Mouse (Mus musculus): ENCODE measurements around the gene Adad1. TPM values are rescaled to one million over a fixed set of nuclear protein-coding genes. Genes with fewer than 3 reads are reported as not detected.

The Adad1 gene
- polyA plus RNA-seq, 1 experiment from 2014 or later: not detected

DNA sequence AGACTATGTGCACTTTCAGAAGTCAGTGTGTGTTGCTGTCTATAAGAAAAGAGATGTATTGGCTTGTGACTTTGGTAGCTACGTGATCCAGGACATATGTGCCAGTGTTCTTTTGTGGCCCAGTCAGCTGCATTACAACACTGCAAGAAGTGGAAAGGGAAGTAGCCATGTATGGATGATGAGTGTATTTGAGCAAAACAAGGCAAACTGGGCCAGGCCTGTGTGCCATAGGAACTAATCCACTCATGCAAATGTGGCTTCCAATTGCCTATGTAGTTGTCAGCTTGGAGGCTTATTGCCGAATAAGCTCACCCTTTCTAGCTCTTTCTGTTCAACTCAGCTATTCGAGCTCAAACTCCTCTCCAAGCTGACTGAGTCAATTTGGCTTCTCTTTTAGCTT, 75.9 kb downstream of the Adad1 start:
- no peak overlapping the region for H3K4me2 ChIP-seq
- peaks cover 3% of the 10 kb centered on the region; the same call in 1 of the 2 replicates for H3K4me1 ChIP-seq (replicated peaks)
- H3K36me3 ChIP-seq (replicated peaks): no peaks in the 10 kb centered on the region
- H3K27me3 ChIP-seq: no peaks in the 10 kb centered on the region
- no peaks in the 10 kb centered on the region for H3K9me3 ChIP-seq (replicated peaks)
- no peak overlapping the region for H3K27ac ChIP-seq (replicated peaks)
- no peak for ATAC-seq (ENCODE audit: insufficient read depth)
- WGBS (ENCODE audit: insufficient replicate concordance): 52% methylated on average over 3 of the region's 3 CpGs
- no peak overlapping the region for H3K9ac ChIP-seq
- H3K4me3 ChIP-seq (replicated peaks): no peak overlapping the region

DNA sequence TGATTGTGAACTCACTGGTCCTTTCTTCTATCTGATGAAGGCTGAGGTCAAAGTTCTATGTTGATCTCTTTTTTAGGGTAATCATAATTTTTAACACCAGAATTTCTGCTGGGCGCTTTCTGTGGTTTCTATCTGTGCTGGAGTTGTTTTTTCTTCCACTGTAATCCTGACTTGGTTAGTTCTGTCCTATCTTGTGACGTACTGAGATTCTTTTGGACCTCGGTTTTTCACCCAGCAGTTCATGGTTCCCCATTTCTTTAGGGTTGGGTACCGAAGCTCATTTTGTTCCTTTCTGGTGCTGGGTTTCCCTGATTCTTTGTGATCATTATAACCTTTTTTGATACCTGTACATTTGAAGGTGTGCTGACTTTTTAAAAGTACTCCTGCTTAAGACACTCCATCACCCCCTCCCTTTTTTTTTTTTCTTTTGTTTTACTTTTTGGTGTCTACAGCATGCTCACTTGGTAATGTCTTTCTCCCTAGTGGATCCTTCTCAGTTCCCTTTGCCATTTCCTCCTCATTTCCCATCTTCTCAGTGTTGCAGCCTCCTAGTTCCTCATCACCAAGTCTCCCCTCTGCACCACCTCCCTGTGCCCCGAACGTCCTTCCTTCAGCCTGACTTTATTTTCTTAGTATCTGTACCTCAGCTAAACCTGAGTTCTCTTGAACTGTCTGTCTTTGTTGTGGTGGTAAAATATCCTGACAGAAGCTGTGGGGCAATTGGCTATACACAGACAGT, 77.0 kb downstream of the Adad1 start:
- Histone ChIP-seq H3K4me2 (no peak overlapping the region), H3K27me3 (no peaks in the 10 kb centered on the region), H3K9me3 (replicated peaks) (no peaks in the 10 kb centered on the region), H3K27ac (replicated peaks) (no peak overlapping the region), H3K9ac (no peak overlapping the region), H3K4me3 (replicated peaks) (no peak overlapping the region), H3K4me1 (replicated peaks) (peaks cover 3% of the 10 kb centered on the region; the same call in 1 of the 2 replicates), H3K36me3 (replicated peaks) (no peaks in the 10 kb centered on the region)
- WGBS (ENCODE audit: insufficient replicate concordance): 57% methylated on average over 6 of the region's 6 CpGs
- no peak for ATAC-seq (ENCODE audit: insufficient read depth)

DNA sequence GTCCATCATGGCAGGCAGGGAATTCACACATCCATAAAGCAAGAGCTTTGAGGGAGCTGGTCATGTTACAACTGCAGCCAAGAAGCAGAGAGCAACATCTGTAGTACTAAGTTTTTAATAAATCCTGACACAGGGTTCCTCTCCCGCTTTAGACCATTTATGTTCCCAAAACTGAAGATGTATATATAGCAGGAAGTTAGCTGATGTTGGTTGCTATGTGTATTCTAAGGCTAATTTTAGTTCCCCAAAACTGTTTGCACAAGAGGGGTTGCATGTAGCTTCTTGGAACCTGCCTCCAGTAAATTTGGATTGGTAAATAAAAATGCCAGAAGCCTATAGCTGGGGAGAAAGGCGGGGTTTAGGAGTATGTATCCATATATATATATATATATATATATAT, 78.5 kb downstream of the Adad1 start:
- Histone ChIP-seq H3K27ac (replicated peaks) (no peak overlapping the region), H3K9me3 (replicated peaks) (no peaks in the 10 kb centered on the region), H3K9ac (no peak overlapping the region), H3K4me2 (no peak overlapping the region), H3K4me1 (replicated peaks) (peaks cover 3% of the 10 kb centered on the region; the same call in 1 of the 2 replicates), H3K27me3 (no peaks in the 10 kb centered on the region), H3K4me3 (replicated peaks) (no peak overlapping the region), H3K36me3 (replicated peaks) (no peaks in the 10 kb centered on the region)
- ATAC-seq (ENCODE audit: insufficient read depth): no peak
- WGBS (ENCODE audit: insufficient replicate concordance): 44% methylated on average over 2 of the region's 2 CpGs

- Histone ChIP-seq H3K4me2 (no peak overlapping the region), H3K27me3 (no peaks in the 10 kb centered on the region), H3K27ac (replicated peaks) (no peak overlapping the region), H3K36me3 (replicated peaks) (no peaks in the 10 kb centered on the region), H3K9ac (no peak overlapping the region), H3K4me1 (replicated peaks) (peaks cover 3% of the 10 kb centered on the region; the same call in 1 of the 2 replicates), H3K4me3 (replicated peaks) (no peak overlapping the region), H3K9me3 (replicated peaks) (no peaks in the 10 kb centered on the region)
- WGBS (ENCODE audit: insufficient replicate concordance): 23% methylated on average over 1 of the region's 1 CpGs
- no peak for ATAC-seq (ENCODE audit: insufficient read depth)
These were observed 81.7 kb downstream of the Adad1 start for GRCm38 (mm10) chr3:37144979-37145378.

DNA sequence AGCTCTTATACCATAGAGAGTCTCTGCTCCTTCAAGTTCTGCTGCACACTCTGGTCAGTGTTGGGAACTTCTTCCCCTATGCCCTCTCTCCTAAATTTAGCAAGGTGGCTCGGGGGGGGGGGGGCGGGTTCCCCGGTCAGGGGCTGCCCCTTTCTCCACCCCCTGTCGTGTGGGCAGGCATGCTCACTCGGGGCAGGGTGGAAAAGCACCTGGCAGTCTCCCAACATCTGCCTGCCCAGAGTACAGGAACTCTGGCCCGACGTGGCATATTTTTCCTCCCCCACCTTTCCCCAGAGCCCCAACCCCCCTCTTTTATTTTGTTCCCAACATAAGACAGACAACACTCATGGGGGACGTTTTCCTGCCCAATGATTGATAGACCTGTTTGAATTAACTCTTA, 83.1 kb downstream of the Adad1 start:
- 10% methylated on average over 8 of the region's 8 CpGs for WGBS (ENCODE audit: insufficient replicate concordance)

GRCm38 (mm10) chr3:37146810-37147209, 83.5 kb downstream of the Adad1 start:
- Histone ChIP-seq H3K36me3 (replicated peaks) (no peaks in the 10 kb centered on the region), H3K4me1 (replicated peaks) (no peaks in the 10 kb centered on the region), H3K9me3 (replicated peaks) (no peaks in the 10 kb centered on the region), H3K4me3 (replicated peaks) (no peak overlapping the region), H3K4me2 (no peak overlapping the region), H3K9ac (no peak overlapping the region), H3K27ac (replicated peaks) (no peak overlapping the region), H3K27me3 (no peaks in the 10 kb centered on the region)
- WGBS (ENCODE audit: insufficient replicate concordance): 63% methylated on average over 7 of the region's 7 CpGs
- no peak for ATAC-seq (ENCODE audit: insufficient read depth)

More for the DNA sequence above, 83.1 kb downstream of the Adad1 start:
- Histone ChIP-seq H3K27me3 (no peaks in the 10 kb centered on the region), H3K27ac (replicated peaks) (no peak overlapping the region), H3K4me2 (no peak overlapping the region), H3K4me3 (replicated peaks) (no peak overlapping the region), H3K9ac (no peak overlapping the region), H3K36me3 (replicated peaks) (no peaks in the 10 kb centered on the region), H3K4me1 (replicated peaks) (peaks cover 1% of the 10 kb centered on the region; the same call in 1 of the 2 replicates), H3K9me3 (replicated peaks) (no peaks in the 10 kb centered on the region)
- ATAC-seq (ENCODE audit: insufficient read depth): no peak

- H3K9ac ChIP-seq: no peak overlapping the region
- no peaks in the 10 kb centered on the region for H3K9me3 ChIP-seq (replicated peaks)
- no peak overlapping the region for H3K4me3 ChIP-seq (replicated peaks)
- no peak overlapping the region for H3K4me2 ChIP-seq
- ATAC-seq (ENCODE audit: insufficient read depth): no peak
- no peaks in the 10 kb centered on the region for H3K36me3 ChIP-seq (replicated peaks)
- no peaks in the 10 kb centered on the region for H3K27me3 ChIP-seq
- 63% methylated on average over 10 of the region's 10 CpGs for WGBS (ENCODE audit: insufficient replicate concordance)
- peaks cover 39% of the 10 kb centered on the region for H3K4me1 ChIP-seq (replicated peaks)
- no peak overlapping the region for H3K27ac ChIP-seq (replicated peaks)
These were observed 88.9 kb downstream of the Adad1 start for GRCm38 (mm10) chr3:37152274-37152673.

GRCm38 (mm10) chr3:37153004-37153403, 89.7 kb downstream of the Adad1 start:
- H3K4me1 ChIP-seq (replicated peaks): peaks cover 42% of the 10 kb centered on the region
- H3K36me3 ChIP-seq (replicated peaks): no peaks in the 10 kb centered on the region
- H3K27ac ChIP-seq (replicated peaks): no peak overlapping the region
- H3K27me3 ChIP-seq: no peaks in the 10 kb centered on the region
- ATAC-seq (ENCODE audit: insufficient read depth): no peak
- no peaks in the 10 kb centered on the region for H3K9me3 ChIP-seq (replicated peaks)
- 45% methylated on average over 7 of the region's 7 CpGs for WGBS (ENCODE audit: insufficient replicate concordance)
- no peak overlapping the region for H3K4me2 ChIP-seq
- H3K4me3 ChIP-seq (replicated peaks): no peak overlapping the region
- no peak overlapping the region for H3K9ac ChIP-seq

GRCm38 (mm10) chr3:37154396-37154795, 91.1 kb downstream of the Adad1 start:
- peak; percentile 64 for ATAC-seq (ENCODE audit: insufficient read depth)
- 0 out of 2 replicates have a peak overlapping the region, but pooled peaks have one; percentile 14 for H3K27ac ChIP-seq (replicated peaks)

GRCm38 (mm10) chr3:37157082-37157481, 93.8 kb downstream of the Adad1 start:
- no peaks in the 10 kb centered on the region for H3K27me3 ChIP-seq
- H3K4me3 ChIP-seq (replicated peaks): no peak overlapping the region
- H3K27ac ChIP-seq (replicated peaks): peak overlapping the region; percentile 42
- WGBS (ENCODE audit: insufficient replicate concordance): 21% methylated on average over 8 of the region's 8 CpGs
- H3K4me2 ChIP-seq: peak overlapping the region; percentile 11; the same call in 1 of the 2 replicates
- no peaks in the 10 kb centered on the region for H3K36me3 ChIP-seq (replicated peaks)
- H3K9me3 ChIP-seq (replicated peaks): no peaks in the 10 kb centered on the region
- H3K9ac ChIP-seq: no peak overlapping the region; the same call in 1 of the 2 replicates
- H3K4me1 ChIP-seq (replicated peaks): peaks cover 42% of the 10 kb centered on the region
- peak; percentile 71 for ATAC-seq (ENCODE audit: insufficient read depth)

More at GRCm38 (mm10) chr3:37154396-37154795, 91.1 kb downstream of the Adad1 start:
- H3K36me3 ChIP-seq (replicated peaks): no peaks in the 10 kb centered on the region
- no peak overlapping the region for H3K9ac ChIP-seq
- H3K4me1 ChIP-seq (replicated peaks): peaks cover 42% of the 10 kb centered on the region
- 30% methylated on average over 7 of the region's 7 CpGs for WGBS (ENCODE audit: insufficient replicate concordance)
- H3K4me3 ChIP-seq (replicated peaks): no peak overlapping the region
- H3K4me2 ChIP-seq: peak overlapping the region; percentile 39
- no peaks in the 10 kb centered on the region for H3K9me3 ChIP-seq (replicated peaks)
- H3K27me3 ChIP-seq: no peaks in the 10 kb centered on the region

GRCm38 (mm10) chr3:37158246-37158645, 94.9 kb downstream of the Adad1 start:
- no peak overlapping the region for H3K4me2 ChIP-seq
- H3K36me3 ChIP-seq (replicated peaks): no peaks in the 10 kb centered on the region
- no peak overlapping the region for H3K4me3 ChIP-seq (replicated peaks)
- no peak overlapping the region for H3K27ac ChIP-seq (replicated peaks)
- no peaks in the 10 kb centered on the region for H3K9me3 ChIP-seq (replicated peaks)
- H3K9ac ChIP-seq: no peak overlapping the region
- 52% methylated on average over 3 of the region's 3 CpGs for WGBS (ENCODE audit: insufficient replicate concordance)
- H3K27me3 ChIP-seq: no peaks in the 10 kb centered on the region
- H3K4me1 ChIP-seq (replicated peaks): peaks cover 35% of the 10 kb centered on the region
- no peak for ATAC-seq (ENCODE audit: insufficient read depth)

Data from liver, embryonic 15.5 days (tissue).